Mouse (Mus musculus) intestine, postnatal 0 days (tissue): ENCODE results near the gene Il4. TPM values are rescaled to one million over a fixed set of nuclear protein-coding genes. Genes with fewer than 3 reads are reported as not detected.

Experiments
- ATAC-seq: fragments of 200-750 bp; cut with Nextera tagmentation; 2 replicates; pipeline ENCODE4 v1.8.0; 2017; ENCODE audit warnings: mild to moderate bottlenecking, moderate TSS enrichment, moderate library complexity
- H3K27ac ChIP-seq: fragments of 300-500 bp; sonication (generic); 2 replicates; pipeline ENCODE4 v1.5.1; 2014; ENCODE audit warnings: mild to moderate bottlenecking, low read depth, low read length, moderate library complexity
- H3K27me3 ChIP-seq: fragments of 300-500 bp; sonication (generic); replicated peaks from 2 replicates; pipeline ENCODE4 v1.6.1; 2014; ENCODE audit warnings: low read length, mixed read lengths; ENCODE audit not compliant: control insufficient read depth, insufficient read depth
- H3K36me3 ChIP-seq: fragments of 300-500 bp; sonication (generic); 2 replicates; pipeline ENCODE4 v1.6.1; 2014; ENCODE audit warnings: mild to moderate bottlenecking, moderate library complexity; ENCODE audit not compliant: control insufficient read depth, insufficient read depth
- H3K4me1 ChIP-seq: fragments of 300-500 bp; sonication (generic); replicated peaks from 2 replicates; pipeline ENCODE4 v1.6.1; 2014; ENCODE audit warnings: antibody characterized with exemption, low read length, mixed read lengths; ENCODE audit not compliant: control insufficient read depth, insufficient read depth
- H3K4me2 ChIP-seq: fragments of 300-500 bp; sonication (generic); replicated peaks from 2 replicates; pipeline ENCODE4 v1.6.1; 2014; ENCODE audit warnings: low read depth, mild to moderate bottlenecking, moderate library complexity
- H3K4me3 ChIP-seq: fragments of 300-500 bp; sonication (generic); 2 replicates; pipeline ENCODE4 v1.5.1; 2014; ENCODE audit warnings: low read depth, low read length
- H3K9ac ChIP-seq: fragments of 300-500 bp; sonication (generic); 2 replicates; pipeline ENCODE4 v1.6.1; 2014; ENCODE audit warnings: mild to moderate bottlenecking, low read depth, low read length
- H3K9me3 ChIP-seq: fragments of 300-500 bp; sonication (generic); 2 replicates; pipeline ENCODE4 v1.6.1; 2016; ENCODE audit warnings: mixed run types; ENCODE audit not compliant: control insufficient read depth
- CTCF ChIP-seq: sonication (generic); IDR thresholded peaks from 2 replicates; pipeline ENCODE4 v1.5.1; 2016; ENCODE audit warnings: low read depth, mild to moderate bottlenecking, control low read depth, antibody characterized with exemption, moderate library complexity
- WGBS: fragments of 180-500 bp; shearing (Covaris S2); extraction: QIAGEN DNeasy Blood & Tissue Kit; methylation state at CpG from one replicate; pipeline ENCODE4 v1.1.7; 2014; 5-methylcytosine and 5-hydroxymethylcytosine counted together
- polyA plus RNA-seq: library from polyadenylated mRNA; unstranded; fragments of >200 nt; fragmentation: Nextera tagmentation; extraction: Ambion mirVana; gene quantifications from 2 replicates; pipeline ENCODE4 v1.2.1, GENCODE M21; 2015

The Il4 gene
- polyA plus RNA-seq, 1 experiment from 2014 or later, result 0.29 TPM

DNA sequence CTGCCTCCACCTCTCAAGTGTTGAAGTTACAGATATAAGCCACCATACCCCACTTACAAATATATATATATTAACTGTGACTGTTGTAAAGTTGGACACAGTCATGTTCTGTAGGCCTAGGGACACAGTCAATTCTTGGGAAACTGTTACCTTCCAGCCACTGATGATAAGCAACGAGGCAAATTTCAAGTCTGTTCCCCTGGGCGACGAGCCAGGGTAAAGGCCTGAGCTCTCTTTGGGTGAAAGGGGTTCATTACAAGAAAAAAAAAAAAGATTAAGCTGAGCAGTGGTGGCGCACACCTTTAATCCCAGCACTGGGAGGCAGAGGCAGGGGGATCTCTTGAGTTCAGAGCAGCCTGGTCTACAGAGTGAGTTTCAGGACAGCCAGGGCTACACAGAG is 1.6 kb upstream of the Il4 start:
- no peaks in the 10 kb centered on the region for H3K27me3 ChIP-seq
- ATAC-seq, result no peak
- whole genome bisulfite sequencing, result 87% methylated on average over 4 of the region's 4 CpGs
- H3K4me2 ChIP-seq, result no peak overlapping the region
- H3K4me1 ChIP-seq, result no peaks in the 10 kb centered on the region
- no peak overlapping the region for H3K27ac ChIP-seq
- H3K9ac ChIP-seq, result no peak overlapping the region
- no peaks in the 10 kb centered on the region for H3K36me3 ChIP-seq
- TF ChIP-seq CTCF, result no peak
- no peak overlapping the region for H3K4me3 ChIP-seq
- no peaks in the 10 kb centered on the region for H3K9me3 ChIP-seq

DNA sequence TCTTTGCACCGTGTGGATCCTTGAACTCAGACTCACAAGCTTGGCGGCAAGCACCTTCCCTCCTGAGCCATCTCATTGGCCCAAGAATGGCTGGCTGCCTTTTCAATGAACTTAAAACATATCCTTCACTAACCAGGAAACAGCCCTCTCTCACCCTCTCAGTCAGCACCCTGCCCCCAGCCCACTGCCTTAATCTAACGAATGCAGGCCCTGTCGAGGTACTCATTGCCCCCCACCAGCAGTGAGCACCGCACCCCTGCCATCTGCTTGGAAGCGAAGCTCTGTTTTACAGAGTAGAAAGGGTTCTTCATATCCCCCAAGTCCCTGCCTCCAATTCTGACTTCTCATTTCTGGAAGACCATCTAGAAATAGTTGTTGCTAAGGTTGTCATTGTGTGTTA is 959 bp upstream of the Il4 start:
- Histone ChIP-seq H3K9ac (no peak overlapping the region), H3K4me2 (no peak overlapping the region), H3K9me3 (no peaks in the 10 kb centered on the region), H3K36me3 (no peaks in the 10 kb centered on the region), H3K27ac (no peak overlapping the region), H3K4me3 (no peak overlapping the region), H3K27me3 (no peaks in the 10 kb centered on the region), H3K4me1 (no peaks in the 10 kb centered on the region)
- WGBS, result 69% methylated on average over 6 of the region's 6 CpGs
- ATAC-seq, result no peak
- no peak for TF ChIP-seq CTCF

DNA sequence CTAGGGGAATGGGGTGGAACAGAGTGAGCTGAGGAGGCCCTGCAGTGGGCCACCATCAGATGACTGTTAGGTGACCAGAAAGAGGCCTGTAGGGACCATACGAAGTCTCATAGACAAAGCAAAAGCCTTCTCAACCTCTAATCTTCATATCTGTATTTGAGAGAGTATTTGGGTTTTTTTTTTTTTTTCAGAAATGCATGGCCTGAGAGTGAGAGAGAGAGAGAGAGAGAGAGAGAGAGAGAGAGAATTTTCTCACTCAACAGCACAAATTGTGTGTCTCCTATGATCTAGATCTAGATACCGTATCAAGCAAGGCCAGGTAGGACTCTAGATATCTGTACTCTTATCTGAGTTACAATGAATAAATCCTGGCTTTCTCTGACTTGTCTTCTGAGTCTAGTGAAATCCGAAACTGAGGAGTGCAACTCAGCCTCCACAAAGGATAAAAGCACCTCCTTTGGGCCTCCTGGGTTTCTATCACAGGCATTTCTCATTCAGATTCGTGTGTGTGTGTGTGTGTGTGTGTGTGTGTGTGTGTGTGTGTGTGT is 833 bp downstream of the Il4 start:
- ATAC-seq, result no peak
- H3K4me2 ChIP-seq, result no peak overlapping the region
- 60% methylated on average over 4 of the region's 4 CpGs for WGBS
- H3K9me3 ChIP-seq, result no peaks in the 10 kb centered on the region
- H3K4me1 ChIP-seq, result no peaks in the 10 kb centered on the region
- TF ChIP-seq CTCF, result no peak
- no peak overlapping the region for H3K27ac ChIP-seq
- no peaks in the 10 kb centered on the region for H3K27me3 ChIP-seq
- H3K9ac ChIP-seq, result no peak overlapping the region
- no peaks in the 10 kb centered on the region for H3K36me3 ChIP-seq
- H3K4me3 ChIP-seq, result no peak overlapping the region

DNA sequence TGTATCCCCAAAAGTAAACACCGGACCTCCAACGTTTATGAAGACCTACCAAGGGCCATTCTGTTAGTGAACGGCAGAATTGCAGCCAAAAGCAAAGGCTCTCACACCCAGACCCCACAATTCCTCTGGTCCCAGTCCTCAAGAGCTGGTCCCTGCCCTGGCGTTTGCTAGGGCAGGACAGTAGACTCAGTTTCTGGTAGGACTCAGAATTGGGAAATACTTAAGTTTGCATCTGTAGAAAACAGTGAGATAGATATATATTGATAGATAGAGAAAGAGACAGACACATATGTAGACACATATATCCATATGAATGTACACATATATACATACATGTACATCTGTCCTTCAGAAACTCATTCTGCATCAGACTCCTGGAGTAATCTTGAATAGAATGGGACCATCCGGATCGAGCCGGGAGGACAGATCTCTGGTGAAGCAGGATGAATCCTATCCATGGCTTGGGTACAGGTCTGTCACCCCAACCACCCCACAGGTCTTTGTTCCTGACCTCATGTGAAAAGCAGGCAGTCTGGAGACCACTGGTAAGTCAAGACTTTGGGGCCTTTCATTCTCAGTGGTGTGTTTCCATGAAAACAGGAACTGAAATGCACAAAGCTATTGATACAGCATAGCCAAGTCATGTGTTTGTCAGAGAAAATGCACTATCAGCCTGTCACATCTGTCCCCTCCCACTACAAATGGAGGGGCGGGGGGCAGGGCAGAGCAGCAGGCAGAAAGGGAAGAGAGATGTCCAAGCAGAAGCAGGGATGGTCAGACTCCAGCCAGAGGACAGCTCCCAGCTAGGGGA is 1.5 kb downstream of the Il4 start:
- no peak overlapping the region for H3K4me3 ChIP-seq
- WGBS, result 58% methylated on average over 8 of the region's 8 CpGs
- no peak for ATAC-seq

DNA sequence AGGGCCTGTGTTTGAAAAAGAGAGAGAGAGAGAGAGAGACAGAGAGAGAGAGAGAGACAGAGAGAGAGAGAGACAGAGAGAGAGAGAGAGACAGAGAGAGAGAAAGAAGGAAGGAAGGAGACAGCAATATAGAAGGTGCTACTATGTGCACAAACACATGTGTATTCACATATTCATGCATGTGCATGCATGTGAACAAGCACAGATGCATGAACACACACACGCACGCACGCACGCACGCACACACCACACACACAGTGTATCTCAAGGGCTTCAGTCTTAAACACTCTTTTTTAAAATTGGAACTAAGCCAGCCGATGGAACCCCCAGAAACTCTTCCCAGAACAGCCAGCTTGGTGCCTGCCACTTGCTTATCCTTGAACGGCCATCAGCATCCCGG is 2.9 kb downstream of the Il4 start:
- no peak for ATAC-seq
- Histone ChIP-seq H3K4me1 (no peaks in the 10 kb centered on the region), H3K9ac (no peak overlapping the region), H3K4me2 (no peak overlapping the region), H3K4me3 (no peak overlapping the region), H3K27ac (no peak overlapping the region), H3K27me3 (no peaks in the 10 kb centered on the region), H3K9me3 (no peaks in the 10 kb centered on the region), H3K36me3 (no peaks in the 10 kb centered on the region)
- WGBS, result 92% methylated on average over 8 of the region's 8 CpGs
- TF ChIP-seq CTCF, result no peak

More for the DNA sequence above, 1.5 kb downstream of the Il4 start:
- Histone ChIP-seq H3K4me2 (no peak overlapping the region), H3K9ac (no peak overlapping the region), H3K27ac (no peak overlapping the region), H3K9me3 (no peaks in the 10 kb centered on the region), H3K36me3 (no peaks in the 10 kb centered on the region), H3K27me3 (no peaks in the 10 kb centered on the region), H3K4me1 (no peaks in the 10 kb centered on the region)
- no peak for TF ChIP-seq CTCF

DNA sequence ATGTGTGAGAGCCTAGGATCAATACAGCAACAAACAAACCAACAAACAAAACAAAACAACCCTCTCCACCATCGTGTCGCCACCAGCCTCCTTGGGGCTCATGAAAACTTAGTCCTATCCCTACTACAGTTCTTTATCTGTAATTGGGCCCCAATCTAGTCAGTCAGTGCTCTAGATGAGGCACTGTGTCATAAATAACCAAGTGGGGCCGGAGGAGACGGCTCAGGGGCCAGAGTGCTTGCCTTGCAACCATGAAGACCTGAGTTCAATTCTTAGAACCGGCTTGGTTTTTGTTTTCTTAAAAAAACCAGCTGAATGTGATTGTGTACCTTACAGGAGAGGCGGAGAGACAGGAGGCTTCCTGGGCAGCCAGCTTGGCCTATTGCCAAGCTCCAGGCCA is 3.3 kb downstream of the Il4 start:
- no peak for ATAC-seq
- Histone ChIP-seq H3K9ac (no peak overlapping the region), H3K9me3 (no peaks in the 10 kb centered on the region), H3K36me3 (no peaks in the 10 kb centered on the region), H3K4me1 (no peaks in the 10 kb centered on the region), H3K4me2 (no peak overlapping the region), H3K27ac (no peak overlapping the region), H3K4me3 (no peak overlapping the region), H3K27me3 (no peaks in the 10 kb centered on the region)
- WGBS, result 48% methylated on average over 6 of the region's 6 CpGs
- no peak for TF ChIP-seq CTCF
